Mouse (Mus musculus) v-Abl transformed pro-B cells (cell line): Measurements from ENCODE around the gene Med23.

ENCODE experiments used
- in situ Hi-C, 2 experiments: fragments of 400-800 bp; cut with MboI; formaldehyde crosslinking; loops; one replicate each; pipeline ENCODE4 v1.15.1; 2025; ENCODE audit not compliant: unreplicated experiment in 2 of 2

Gene Med23

GRCm38 (mm10) chr10:24869760-24870290 lies at the start of gene Med23:
Med23 (plus strand) TSS chr10:24869986.
- in situ Hi-C loops: loop anchor here (25.0 kb wide), 1 partner anchor 708 kb away; no protein-coding TSS in a partner anchor

DNA sequence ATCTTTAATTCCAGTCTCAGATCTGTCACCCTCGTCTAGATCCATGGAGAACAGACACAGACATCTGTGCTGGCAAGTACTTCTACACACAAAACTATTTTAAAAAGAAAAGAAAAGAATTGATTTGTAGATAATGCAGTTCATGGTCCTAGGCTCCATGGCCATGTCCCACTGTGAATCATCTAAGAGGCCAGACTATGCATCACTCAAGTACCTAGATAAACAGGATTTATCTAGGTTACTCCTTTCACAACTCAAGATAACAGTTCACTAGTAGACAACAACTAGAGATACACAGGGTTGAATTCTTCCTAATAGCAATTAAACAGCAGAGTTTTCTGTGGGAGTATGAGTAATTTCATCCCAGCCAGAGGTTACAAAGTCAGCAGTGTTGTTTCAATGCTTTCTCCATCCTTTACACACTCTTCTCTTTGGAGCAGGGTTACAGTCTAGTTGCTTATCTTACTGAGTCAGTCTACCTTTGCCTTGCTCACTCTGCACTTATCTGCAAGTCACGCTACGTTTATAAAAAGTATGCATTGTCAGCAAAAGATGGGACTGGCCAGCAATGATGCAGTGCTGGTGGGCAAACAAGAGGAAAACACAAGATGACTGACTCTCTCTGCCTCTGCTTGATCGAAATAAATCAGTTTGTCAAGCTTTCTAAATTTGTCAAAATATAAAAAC lies 47.7 kb upstream of the Med23 start:
- in situ Hi-C loops: no loop called here

DNA sequence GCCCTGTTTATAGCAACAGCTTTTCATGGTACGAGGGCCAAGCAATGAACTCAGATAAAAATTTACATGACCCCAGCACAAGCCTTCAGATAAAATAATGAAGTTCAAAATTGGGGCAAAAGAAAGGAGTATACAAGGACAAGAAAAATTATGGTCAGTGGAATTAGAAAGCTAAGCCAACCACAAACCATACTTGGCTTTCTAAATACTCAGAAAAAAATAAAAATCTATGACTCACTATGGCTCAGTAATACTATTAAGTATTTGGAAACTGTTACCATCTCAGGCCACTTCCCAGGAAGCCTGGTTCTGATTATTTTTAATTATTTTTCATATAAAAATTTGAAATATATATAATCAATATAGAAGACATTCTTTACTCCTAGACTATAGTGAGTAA lies 46.9 kb upstream of the Med23 start:
- in situ Hi-C loops: no loop called here

- in situ Hi-C loops: no loop called here
These were observed 46.5 kb upstream of the Med23 start for GRCm38 (mm10) chr10:24823265-24823664.

GRCm38 (mm10) chr10:24823697-24824535 lies 45.9 kb upstream of the Med23 start:
- in situ Hi-C loops: no loop called here

- in situ Hi-C loops: no loop called here
These were observed 45.2 kb upstream of the Med23 start for GRCm38 (mm10) chr10:24824621-24825020.

- in situ Hi-C loops: no loop called here
These were observed 44.2 kb upstream of the Med23 start for GRCm38 (mm10) chr10:24825456-24826081.

DNA sequence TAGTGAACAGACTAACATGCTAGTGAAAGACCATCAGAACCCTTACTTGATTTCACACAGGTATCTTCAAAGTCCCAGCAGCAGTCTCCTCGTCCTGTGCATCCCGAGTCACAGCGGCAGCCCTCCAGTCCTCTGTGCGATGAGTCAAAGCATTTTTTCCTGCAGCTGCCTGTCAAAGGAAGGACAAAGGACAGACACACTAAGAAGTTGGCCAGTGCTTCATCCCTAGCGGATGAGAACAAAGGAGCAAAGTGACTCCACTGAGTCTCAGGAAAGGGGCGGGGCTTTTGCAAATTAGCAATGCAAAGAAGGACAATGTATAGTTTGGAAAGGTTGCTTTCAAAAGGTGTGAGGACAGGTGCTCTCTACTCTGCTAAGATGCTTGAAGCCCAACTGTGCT lies 43.7 kb upstream of the Med23 start:
- in situ Hi-C loops: no loop called here

DNA sequence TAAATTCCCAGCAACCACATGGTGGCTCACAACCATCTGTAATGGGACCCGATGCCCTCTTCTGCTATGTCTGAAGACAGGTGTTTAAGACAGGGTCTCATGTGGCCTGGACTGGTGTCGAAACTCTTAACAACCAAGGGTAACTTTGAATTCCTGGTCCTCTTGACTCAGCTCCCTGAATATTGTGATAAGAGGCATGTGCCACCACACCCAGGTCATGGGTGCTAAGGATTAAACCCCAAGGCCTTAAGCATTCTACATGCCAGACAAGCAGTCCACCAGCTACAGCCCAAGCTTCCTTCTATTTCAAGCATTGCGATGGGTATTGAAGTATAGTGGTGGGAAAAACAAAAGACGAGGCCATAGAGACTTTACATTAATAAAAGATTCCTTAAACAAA lies 41.6 kb upstream of the Med23 start:
- in situ Hi-C loops: no loop called here

GRCm38 (mm10) chr10:24830448-24830847 lies 39.3 kb upstream of the Med23 start:
- in situ Hi-C loops: no loop called here

GRCm38 (mm10) chr10:24831377-24832095 lies 38.2 kb upstream of the Med23 start:
- in situ Hi-C loops: no loop called here

DNA sequence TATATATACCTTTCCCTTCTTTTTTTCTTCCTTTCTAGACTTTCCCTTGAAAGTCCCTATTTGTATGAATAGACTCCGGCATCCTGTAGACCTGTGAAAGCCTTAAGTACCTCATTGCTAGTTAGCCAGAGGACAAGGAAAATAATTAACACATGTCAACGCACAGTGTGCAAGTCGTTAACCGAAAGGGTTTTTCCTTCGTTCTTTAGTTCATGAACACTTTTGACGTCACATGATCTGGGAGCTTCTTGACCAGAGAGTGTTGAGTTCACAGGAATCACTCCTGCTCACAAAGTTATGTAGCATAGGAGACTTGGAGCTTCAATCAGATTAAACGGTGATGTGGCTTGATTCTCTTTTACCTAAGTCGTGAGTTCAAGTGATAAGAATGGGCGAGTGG lies 37.5 kb upstream of the Med23 start:
- in situ Hi-C loops: no loop called here

DNA sequence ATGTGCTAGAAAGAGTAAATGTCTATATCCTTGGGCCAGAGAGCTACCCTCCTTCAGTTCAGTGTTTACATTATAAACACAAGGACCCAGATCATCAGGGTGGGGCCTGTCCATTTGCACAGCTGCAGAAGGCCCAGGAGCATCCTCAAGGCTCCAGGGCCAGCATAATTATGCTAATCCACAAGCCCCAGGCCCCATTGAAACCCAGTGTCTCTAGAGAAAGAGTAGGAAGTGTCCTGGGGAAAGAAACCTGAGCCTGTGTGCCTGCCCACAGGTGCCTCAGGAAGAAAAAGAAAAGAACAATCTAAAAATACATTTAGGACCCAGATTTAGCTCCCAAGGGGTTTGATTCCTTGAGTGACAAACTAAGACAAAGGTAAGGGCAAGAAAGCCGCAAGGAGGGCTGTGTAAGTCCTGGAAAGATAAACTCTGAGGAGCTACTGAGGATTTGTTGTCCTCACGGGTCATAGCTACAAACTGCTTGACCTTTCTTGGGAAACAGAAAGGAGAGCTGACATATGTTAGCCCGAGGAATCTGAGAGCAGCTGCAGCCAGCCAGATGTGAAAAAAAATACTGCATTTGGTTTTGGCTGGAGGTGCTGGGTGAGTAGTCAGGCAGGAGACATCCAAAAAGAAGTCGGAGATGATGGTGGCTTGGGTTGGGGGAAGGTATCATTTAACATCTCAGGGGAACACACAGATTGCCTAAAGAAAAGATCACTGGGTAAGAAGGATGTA lies 35.0 kb upstream of the Med23 start:
- in situ Hi-C loops: no loop called here

GRCm38 (mm10) chr10:24835702-24836342 lies 34.0 kb upstream of the Med23 start:
- in situ Hi-C loops: no loop called here

- in situ Hi-C loops: no loop called here
These were observed 33.3 kb upstream of the Med23 start for GRCm38 (mm10) chr10:24836366-24837038.

- in situ Hi-C loops: no loop called here
These were observed 29.0 kb upstream of the Med23 start for GRCm38 (mm10) chr10:24840795-24841194.

DNA sequence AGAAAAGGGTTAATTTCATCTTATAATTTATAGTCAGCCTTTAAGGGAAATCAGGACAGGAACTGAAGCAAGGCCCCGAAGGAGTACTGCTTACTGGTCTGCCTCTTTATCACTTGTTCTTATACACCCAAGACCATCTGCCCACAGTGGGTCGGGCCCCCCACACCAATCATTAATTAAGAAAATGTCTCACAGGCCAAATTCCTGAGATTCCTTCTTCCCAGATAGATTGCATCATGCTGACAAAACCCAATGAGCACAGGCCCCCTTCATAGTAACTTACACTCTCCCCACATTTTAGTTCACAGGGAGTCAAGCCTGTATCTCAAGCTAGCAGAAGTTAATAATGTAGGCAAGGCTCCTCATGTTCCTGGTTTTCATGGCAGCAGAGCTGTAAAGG lies 27.8 kb upstream of the Med23 start:
- in situ Hi-C loops: no loop called here

DNA sequence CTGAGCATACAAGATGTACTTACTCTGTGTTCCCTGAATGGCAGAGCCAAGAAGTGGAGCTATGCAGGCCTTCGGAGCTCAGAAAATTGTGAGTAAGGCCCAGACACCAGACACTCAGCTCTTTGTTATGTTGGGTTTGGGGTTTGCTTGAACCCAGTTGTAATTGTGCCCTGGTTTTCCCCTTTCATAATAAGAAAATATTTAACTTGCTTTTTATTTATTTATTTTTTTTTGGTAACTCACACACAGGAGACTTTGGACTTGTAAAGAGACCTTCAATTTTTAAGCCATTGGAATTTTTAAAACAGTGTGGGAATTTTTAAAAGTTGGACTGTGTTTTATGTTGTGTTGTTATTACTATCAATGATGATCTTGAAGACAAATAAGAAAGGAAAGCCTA lies 27.1 kb upstream of the Med23 start, which contains the start of gene Enpp3:
Enpp3 (minus strand) TSS at position 148 of the 400 bp plus-strand sequence.
- in situ Hi-C loops: no loop called here

GRCm38 (mm10) chr10:24863146-24863545 lies 6.6 kb upstream of the Med23 start:
- in situ Hi-C loops: loop anchor here (25.0 kb wide), 1 partner anchor 701 kb away; no protein-coding TSS in a partner anchor
